Mouse (Mus musculus) kidney, postnatal 25 days (tissue): ENCODE results near the gene Yif1a.

Experiments used
- DNase-seq, 2 experiments: peaks; one replicate each; pipeline ENCODE4 v3.0.0; 2021; ENCODE audit warnings: mixed read lengths in 2 of 2

The Yif1a gene

DNA sequence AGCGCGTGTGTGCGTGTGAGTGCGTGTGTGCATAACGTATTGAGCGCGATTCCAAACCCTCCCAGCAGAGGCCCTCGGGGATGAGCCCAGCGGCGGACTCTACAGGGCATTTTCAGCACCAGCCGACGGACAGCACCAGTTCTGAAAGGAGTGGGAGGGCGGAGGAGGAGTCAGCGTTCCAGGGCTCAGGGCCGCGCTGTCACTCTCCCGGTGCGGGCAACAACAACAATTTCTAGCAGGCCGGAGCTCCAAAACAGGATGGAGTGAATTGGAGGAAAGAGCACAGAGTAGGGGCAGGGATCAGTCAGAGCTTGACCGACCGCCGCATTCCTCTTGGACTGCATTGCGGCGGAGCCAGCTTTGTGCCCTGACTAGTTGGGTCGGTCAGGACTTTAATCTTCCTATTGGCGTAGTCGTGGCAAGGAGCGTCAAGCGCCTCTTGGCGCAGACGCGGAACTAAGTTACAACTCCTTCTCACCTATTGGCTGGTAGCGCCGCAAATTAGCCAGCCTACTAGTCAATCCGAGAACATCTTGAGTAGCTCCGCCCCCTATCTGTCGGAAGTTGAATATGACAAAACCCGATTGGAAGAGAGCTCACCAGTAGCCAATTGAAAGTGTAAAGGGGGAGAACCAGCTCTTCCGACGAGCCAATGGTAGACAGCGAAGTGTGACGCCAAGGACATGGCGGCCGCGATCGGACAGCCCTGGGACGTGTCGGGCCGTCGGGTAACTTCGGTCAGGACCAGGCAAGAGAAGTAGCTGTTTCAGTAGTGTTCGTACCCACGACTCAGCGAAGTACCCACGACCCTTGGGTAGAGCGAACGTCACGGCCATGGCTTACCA, at the start of gene Yif1a:
TSS of gene Yif1a (plus strand) at position 655 of the 845 bp plus-strand sequence.
- peak; percentile 98 for DNase-seq

DNA sequence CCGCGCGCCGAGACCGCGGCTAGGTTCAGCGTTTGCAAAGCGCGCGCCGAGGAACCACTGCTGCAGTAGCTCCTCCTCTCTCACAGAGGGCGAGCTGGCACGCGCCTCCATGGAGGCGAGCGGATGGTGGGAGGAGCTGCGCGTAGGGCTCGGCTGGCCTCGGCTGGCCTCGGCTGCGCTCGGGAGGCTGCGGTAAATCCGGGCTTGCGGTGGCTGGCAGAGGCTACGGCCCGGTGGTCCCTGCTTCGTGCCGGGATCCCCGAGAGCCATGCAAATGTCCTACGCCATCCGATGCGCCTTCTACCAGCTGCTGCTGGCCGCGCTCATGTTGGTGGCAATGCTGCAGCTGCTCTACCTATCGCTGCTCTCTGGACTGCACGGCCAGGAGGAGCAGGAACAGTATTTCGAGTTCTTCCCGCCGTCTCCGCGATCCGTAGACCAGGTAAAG, 49.6 kb upstream of the Yif1a start, which contains the start of the genes B4gat1 and AC124502.3:
TSS of gene B4gat1 (plus strand) at position 118 of the 448 bp plus-strand sequence.
TSS of gene AC124502.3 (plus strand) at position 183 of the 448 bp plus-strand sequence.
- DNase-seq: peak; percentile 91 to 95

DNA sequence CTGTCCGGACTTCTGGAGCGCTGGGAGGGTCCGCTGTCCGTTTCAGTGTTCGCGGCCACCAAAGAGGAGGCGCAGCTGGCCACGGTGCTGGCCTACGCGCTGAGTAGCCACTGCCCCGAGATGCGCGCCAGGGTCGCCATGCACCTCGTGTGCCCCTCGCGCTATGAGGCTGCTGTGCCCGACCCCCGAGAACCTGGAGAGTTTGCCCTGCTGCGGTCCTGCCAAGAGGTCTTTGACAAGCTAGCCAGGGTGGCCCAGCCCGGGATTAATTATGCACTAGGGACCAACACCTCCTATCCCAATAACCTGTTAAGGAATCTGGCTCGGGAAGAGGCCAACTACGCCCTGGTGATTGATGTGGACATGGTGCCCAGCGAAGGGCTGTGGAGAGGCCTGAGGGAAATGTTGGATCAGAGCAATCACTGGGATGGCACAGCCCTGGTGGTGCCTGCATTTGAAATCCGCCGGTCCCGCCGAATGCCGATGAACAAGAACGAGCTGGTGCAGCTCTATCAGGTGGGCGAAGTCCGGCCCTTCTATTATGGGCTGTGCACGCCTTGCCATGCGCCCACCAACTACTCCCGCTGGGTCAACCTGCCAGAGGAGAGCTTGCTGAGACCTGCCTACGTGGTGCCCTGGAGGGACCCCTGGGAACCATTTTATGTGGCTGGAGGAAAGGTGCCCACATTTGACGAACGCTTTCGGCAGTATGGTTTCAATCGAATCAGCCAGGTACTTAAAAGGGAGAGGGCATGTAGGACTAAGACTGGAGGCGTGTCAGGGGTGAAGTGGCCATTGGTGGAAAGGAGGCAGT, 48.8 kb upstream of the Yif1a start:
- peak; percentile 35 to 58 for DNase-seq

DNA sequence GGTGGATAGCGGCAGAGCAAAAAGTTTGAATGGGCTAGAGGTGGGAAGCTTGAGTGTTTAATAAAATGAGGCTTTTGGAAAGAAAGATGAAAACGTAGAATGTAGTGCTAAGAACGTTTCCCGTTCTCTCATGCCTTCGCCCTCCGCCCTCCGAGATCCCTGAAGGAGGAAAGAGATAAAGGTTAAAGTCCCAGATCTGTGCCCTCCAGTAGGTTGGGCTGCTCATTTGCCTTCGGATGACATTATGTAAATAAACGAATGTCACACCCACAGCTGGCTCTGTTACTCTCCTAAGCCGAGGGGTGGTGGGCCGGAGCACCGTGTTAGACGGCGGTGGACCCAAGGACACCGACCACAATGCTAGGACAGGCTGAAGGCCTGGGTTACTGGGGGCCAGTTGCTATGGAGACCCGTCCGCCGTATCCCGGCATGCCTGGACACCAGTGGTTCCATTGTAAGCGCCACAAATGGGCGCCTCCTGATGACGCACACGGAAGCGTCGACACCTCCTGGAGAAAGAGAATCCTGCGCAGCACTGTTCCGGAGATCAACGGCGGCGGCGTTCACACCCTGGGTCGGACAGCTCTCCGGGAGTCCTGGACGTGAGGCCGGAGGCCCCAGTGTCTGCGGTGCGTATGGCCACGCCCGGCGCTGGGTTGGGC, 47.3 kb upstream of the Yif1a start, which contains the start of gene Brms1:
TSS of gene Brms1 (plus strand) at position 493 of the 662 bp plus-strand sequence.
- DNase-seq: peak; percentile 93 to 97

DNA sequence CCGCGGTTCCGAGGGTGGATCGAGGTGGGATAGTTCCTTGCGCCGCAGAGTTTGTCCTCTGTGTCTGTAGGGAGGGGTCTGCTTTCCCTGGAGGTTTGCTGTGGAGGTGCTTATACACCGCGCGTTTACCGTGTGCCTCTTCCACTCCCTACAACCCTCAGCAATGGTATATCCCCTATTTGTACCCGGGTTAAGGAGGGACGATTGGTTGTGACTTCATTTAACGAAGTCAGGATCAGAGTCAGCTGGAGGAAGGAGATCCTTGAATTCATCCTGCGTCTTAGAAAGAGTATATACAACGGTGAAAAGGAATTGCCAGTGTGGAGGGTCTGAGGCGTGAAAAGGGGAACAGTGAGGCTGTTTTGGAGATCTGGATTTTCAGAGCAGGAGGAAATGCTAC, 46.8 kb upstream of the Yif1a start:
- no peak for DNase-seq

DNA sequence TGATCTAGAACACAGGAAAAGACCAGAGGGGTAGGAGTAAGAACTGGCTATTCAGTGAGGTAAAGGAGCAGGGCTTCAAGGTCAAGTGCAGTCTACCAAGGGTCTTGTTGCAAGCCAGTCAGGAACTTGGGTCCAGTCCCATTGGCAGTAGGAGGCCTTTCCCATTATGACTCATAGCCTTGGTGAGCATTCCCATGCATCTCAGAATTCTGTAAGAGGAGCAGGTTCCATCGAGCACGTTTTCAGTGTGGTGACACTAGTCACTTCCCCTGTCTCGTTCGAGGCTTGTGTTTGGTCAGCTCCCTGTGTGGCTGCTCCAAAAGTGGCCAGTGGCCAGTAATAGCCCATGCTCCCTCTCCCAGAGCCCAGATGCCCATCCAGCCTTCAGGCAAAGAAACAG, 42.8 kb upstream of the Yif1a start:
- DNase-seq: no peak

DNA sequence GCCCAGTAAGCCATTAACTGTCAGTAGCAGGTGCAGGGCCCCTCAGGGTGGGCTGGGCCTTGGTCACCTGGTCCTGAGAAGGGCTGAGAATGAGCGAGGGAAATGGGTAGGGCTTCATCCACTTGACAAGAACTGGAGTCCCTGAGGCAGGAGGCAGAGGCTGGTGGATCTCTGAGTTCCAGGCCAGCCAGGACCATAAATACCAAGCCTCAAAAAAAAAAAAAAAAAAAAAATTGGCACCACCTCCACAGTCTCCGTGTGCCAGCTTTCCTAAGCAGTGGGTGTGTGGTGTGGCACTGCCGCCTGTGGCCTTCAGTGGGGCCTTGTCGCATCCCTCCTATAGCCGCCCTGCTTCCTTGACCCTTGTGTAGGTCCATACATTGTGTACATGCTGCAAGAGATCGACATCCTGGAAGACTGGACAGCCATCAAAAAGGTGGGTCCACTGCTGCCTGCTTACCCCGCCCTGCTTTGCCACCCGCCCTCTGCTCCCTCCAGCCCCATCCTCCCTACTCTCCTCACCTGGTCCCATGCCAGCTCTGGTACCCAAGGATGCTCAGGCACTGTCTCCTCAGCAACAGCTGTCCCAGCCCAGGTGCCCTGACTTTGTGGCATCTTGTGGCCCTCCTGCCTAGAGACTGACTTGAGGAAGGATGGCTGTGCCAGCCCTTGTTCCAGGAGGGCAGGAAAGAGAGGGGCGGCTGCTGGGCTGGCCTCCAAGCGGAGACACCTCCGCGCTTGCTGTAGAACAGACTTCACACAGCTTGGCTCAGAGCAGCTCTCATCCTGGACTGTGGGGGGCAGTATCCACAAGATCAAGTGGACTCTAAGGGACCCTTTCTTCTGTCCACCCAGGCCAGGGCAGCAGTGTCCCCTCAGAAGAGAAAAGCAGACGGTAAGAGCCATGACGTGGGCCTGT, 39.9 kb upstream of the Yif1a start:
- peak in 1 of 2 experiments; percentile 35 for DNase-seq

DNA sequence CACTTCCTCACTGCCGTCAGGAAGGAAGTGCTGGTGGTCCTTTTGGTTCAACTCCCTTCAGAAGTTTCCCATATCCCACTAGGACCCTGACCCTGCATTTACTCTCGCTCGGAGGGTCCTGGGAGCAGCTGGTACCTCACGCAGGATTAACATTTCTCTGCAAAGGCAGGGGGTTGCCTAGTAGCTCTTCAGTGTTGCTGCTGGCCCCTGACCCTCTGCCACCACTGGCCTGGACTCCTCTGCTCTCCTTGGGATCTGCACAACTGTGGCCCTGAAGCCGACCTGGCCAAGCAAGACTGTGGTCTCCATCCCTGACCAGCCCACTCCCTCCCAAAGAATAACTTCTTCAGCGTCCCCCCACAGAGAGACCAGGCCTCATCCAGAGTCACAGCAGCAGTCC, 39.0 kb upstream of the Yif1a start:
- DNase-seq: no peak

DNA sequence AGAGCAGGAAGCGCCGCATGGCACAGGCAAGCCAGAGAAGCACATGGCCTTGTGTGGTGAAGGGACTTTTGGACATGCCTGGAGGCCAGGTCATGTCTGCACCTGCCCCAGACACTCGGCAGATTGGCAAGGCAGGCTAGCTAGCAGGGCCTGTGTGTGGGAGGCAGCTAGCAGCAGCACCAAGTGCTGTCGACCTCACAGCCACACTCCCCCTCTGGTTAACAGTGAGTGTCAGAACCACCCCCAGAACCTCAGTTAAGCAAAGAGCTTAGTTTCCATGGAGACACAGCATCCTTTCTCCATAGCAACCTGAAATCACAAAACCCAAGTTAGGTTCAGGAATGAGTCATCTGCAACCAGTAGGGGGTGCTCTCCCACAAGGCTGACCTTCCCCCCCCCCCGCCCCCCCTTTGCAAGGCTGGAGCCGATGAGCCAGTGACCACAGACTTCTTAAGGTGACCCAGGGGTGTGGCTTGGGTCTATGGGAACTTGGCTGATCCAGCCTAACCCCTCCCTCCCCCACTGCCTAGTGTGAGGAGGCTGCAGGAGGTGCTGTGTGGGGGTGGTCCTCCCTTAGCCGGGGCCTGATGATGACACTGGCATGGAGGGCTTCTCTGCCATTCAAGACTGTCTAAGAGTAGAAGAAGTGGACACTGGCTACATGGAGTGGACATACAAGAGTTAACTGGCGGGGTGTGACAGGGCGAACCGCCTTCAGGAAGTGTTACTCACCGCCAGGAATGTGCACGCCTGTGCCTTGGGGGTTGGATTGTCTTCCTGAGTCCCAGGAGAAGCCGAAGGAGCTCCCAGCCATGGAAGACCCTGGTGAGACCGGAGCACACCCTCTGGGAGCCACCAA, 38.1 kb upstream of the Yif1a start, which contains the start of gene Rin1:
TSS of gene Rin1 (plus strand) at position 435 of the 859 bp plus-strand sequence.
- peak; percentile 64 to 77 for DNase-seq

DNA sequence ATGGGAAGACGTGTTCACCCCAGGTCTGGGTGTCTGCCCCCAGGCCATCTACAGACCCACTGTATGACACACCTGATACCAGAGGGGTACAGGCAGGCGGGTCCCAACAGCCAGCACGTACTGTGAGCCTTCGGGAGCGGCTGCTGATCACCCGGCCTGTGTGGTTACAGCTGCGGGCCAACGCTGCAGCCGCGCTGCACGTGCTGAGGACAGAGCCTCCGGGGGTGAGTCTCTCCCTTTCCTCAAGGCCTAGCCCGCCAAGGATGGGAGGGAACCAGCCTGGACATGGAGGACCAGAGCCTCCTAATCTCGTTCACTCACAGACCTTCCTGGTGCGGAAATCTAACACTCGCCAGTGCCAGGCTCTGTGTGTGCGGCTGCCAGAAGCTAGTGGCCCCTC, 37.3 kb upstream of the Yif1a start:
- peak in 1 of 2 experiments; percentile 45 for DNase-seq

DNA sequence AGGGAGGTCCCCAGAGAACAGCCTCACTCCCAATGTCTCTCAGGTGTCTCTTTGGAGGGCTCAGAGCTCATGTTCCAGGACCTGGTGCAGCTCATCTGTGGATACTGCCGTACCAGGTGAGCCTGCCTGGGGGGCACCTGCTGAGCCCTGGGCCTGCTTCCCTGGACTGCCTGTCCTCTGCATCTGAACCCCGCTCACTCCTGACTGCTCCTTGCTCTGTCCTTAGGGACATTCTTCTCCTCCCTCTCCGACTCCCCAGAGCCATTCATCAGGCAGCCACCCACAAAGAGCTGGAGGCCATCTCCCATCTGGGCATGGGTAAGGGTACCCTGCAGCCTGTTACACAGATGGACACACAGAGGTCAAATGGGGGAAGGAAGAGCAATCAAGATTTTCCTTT, 36.8 kb upstream of the Yif1a start:
- DNase-seq: no peak

DNA sequence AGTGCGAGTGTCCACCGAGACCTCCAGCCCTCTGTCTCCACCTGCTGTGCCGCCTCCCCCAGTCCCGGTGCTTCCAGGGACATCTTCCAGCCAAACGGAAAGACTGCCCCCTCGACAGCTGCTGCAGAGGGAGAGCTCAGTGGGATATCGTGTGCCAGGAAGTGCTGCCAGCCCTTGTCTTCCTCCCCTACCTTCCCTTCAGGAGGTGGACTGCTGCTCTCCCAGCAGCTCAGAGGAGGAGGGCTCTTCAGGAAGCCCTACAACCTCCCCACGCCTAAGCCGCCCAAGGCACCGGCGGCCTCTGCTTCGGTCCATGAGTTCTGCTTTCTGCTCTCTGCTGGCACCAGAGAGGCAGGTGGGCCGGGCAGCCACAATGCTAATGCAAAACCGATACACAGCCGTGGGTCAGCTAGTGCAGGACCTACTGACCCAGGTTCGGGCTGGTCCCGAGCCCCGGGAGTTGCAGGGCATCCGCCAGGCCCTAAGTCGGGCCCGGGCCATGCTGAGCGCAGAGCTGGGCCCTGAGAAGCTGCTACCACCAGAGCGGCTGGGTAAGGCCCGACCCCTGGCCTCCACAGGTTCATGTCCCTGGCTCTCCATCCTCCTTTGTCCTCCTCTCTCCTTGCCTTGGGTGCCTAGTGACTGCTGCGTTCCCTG, 36.0 kb upstream of the Yif1a start:
- no peak for DNase-seq

DNA sequence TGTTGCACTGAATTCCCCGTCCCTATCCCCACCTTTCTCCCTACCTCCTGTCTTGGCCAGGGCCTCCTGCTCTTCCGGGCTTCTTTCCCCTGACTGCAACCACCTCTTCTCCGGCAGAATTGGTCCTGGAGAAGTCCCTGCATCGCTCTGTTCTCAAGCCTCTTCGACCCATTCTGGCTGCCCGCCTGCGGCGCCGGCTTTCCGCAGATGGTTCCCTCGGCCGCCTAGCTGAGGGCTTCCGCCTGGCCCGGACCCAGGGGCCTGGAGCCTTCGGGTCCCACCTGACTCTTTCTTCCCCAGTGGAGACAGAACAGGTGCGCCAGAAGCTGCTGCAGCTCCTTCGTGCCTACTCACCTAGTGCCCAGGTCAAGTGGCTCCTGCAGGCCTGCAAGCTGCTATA, 35.5 kb upstream of the Yif1a start:
- DNase-seq: no peak

DNA sequence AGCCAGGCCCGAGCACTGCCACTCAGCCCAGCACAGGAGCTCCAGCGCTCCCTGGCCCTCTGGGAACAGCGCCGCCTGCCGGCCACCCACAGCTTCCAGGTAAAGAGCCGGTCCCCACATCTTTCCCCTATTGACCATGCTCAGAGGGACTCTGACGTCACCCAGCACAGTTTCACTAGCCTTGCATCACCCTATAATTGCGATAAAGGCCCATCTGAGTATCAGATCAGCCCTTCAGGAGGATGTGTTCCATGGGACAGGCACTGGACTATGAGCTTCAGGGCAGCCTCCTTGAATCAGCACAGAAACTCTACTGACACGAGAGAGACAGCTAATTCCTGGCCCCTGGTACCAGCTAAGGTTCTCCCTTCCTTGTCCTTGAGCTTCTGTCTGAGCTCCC, 34.4 kb upstream of the Yif1a start:
- peak; percentile 60 to 73 for DNase-seq

DNA sequence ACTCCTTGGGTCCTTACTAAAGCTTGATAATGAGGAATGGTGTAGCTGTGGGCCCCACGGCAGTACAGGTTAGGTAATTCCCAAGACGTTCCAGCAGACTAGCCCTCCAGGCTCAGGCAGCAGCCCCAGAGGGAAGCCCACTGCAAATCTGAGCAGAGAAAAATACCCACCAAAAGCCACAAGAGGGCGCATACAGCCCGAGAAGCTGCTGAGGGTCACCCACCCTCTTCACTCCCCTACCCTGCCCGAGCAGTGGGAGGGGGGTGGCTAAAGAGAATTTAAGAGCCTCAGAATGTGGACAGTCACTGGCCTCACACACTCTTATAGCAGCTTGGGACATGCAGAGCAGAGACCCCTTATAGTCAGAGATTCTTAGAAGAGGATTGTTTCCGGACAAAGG, 32.1 kb upstream of the Yif1a start:
- peak in 1 of 2 experiments; percentile 45 for DNase-seq

DNA sequence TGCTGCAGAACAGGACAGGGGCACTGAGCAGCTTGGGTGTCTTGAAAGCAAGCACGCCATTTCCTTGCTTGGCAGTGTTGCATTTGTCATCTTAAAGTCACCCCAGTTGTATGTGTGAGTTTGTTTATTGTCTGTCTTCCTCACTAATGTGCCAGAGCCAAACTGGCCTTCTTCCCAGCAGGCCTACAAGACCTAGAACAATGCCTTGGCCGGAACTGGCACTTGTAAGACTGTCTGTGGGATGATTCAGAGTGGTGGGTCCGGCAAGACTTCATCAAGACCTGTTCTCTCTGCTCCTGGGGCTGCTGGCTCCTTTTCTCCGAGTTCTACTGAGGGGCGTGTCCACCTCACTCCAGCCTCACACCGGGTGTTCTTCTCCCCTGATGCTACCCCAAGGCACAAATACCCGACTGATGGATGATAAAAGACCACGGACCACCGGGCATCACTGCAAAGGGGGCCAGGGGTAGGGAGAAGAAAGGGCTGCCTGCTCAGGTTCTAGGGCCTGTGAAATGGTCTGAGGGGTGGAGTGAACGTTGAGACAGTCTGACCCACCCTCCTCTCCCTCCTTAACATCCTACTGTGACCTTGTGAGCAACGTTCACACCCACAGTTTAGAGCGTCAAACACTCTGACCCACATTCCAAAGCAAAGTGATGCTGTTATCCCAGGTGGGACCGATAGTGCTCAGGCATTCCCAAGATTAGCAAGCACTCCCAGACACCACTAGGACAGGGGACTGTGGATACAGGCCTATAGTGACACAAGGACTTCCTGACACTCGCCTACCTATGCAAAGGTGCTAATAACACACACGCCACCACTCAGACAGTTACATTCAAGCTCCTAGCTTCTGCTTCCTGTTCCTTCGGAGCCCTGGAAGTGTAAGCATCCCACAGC, 30.2 kb upstream of the Yif1a start:
- no peak for DNase-seq

DNA sequence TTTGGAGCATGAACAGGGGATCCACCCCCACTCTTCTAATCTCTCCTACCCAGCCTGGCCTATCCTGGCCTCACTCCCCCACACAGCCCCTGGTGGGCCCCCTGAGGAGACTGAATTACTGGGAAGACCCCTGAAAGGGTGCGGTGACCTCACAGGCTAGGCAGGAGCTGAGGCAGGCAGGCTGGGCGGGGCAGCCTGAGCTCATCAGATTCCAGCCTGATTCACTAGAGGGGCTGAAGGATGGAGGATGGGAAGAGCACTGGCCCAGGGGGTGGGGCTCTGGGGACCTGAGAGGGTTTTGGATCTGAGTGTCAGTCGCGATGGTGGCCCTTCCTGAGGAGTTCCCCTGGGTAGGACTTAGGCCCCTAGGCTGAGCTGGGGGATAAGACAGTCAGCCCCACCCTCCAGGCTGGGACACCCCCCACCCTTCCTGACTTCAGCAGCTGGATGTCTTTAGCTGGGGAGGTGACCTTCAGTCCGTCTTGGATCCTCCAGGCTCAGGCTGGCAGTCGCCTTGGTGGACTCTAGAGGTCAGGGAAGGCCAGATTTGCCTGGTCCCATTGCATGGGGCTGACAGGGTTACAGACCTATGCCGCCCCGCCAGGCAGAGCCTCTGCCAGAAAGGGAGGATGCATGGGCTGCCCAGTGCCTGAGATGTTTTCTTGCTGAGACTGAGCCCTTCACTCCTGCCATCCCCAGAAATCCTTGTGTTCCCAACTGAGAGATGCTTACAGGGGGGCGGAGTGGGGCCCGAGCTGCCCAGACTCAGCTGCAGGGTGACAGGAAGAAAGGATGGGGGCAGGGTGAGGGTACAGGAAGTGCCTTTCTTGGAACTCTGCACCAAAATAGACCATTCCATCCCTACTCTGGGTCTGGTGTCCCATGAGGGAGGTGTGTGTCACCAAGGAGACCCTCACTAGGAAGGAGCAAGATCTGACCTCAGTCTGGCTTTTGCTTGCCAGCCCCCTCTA, 29.3 kb upstream of the Yif1a start:
- DNase-seq: peak; percentile 37 to 51
